Mouse (Mus musculus) CD4-positive, CD25-positive, alpha-beta regulatory T cell, adult 4 months (primary cell): ENCODE data around the gene Kif11. TPM values are rescaled to one million over a fixed set of nuclear protein-coding genes. Genes with fewer than 3 reads are reported as not detected.

ENCODE experiments used
- ATAC-seq: one replicate; pipeline ENCODE4 v1.8.0; 2017
- polyA plus RNA-seq, 2 experiments: library from polyadenylated mRNA; unstranded; fragments of 100-300 nt; shearing (Covaris generic); gene quantifications; one replicate each; pipeline ENCODE4 v1.2.1; 2017

Gene Kif11
- polyA plus RNA-seq, 2 experiments from 2014 or later: 3.0 to 6.9 TPM

GRCm38 (mm10) chr19:37377404-37377990 lies 1.3 kb downstream of the Kif11 start:
- ATAC-seq: no peak

GRCm38 (mm10) chr19:37378816-37379215 lies 2.6 kb downstream of the Kif11 start:
- ATAC-seq: no peak

- ATAC-seq: no peak
These were observed 9.9 kb downstream of the Kif11 start for GRCm38 (mm10) chr19:37386126-37386525.

- ATAC-seq: no peak
These were observed 15.7 kb downstream of the Kif11 start for GRCm38 (mm10) chr19:37391869-37392268.

GRCm38 (mm10) chr19:37396279-37396678 lies 20.1 kb downstream of the Kif11 start:
- ATAC-seq: no peak

- ATAC-seq: no peak
These were observed 24.7 kb downstream of the Kif11 start for GRCm38 (mm10) chr19:37400936-37401335.

- peak; percentile 74 for ATAC-seq
These were observed 42.1 kb downstream of the Kif11 start for GRCm38 (mm10) chr19:37418294-37418693.

GRCm38 (mm10) chr19:37419613-37420012 lies 43.4 kb downstream of the Kif11 start:
- ATAC-seq: peak; percentile 81

GRCm38 (mm10) chr19:37428589-37428988 lies 52.4 kb downstream of the Kif11 start:
- ATAC-seq: no peak

GRCm38 (mm10) chr19:37431139-37431756 lies 55.0 kb downstream of the Kif11 start:
- no peak for ATAC-seq

GRCm38 (mm10) chr19:37432868-37433570 lies 56.8 kb downstream of the Kif11 start:
- no peak for ATAC-seq

- ATAC-seq: no peak
These were observed 57.7 kb downstream of the Kif11 start for GRCm38 (mm10) chr19:37433895-37434262.

- ATAC-seq: peak; percentile 35
These were observed 58.2 kb downstream of the Kif11 start, which contains the start of gene Hhex for GRCm38 (mm10) chr19:37434263-37434951. TSS of gene Hhex (plus strand) at chr19:37434810.

GRCm38 (mm10) chr19:37435041-37435852 lies 59.0 kb downstream of the Kif11 start:
- ATAC-seq: peak; percentile 34

GRCm38 (mm10) chr19:37435853-37436174 lies 59.6 kb downstream of the Kif11 start:
- peak; percentile 15 for ATAC-seq

GRCm38 (mm10) chr19:37436514-37437288 lies 60.5 kb downstream of the Kif11 start:
- ATAC-seq: no peak

- no peak for ATAC-seq
These were observed 61.0 kb downstream of the Kif11 start for GRCm38 (mm10) chr19:37437289-37437606.

- no peak for ATAC-seq
These were observed 64.0 kb downstream of the Kif11 start for GRCm38 (mm10) chr19:37440181-37440580.

GRCm38 (mm10) chr19:37440708-37441475 lies 64.7 kb downstream of the Kif11 start:
- ATAC-seq: no peak

GRCm38 (mm10) chr19:37442524-37443286 lies 66.5 kb downstream of the Kif11 start:
- ATAC-seq: no peak
